Mouse (Mus musculus) embryonic stem cell, embryonic (primary cell): ENCODE results near the gene Foxe3.

Experiments used
- CTCF ChIA-PET, 4 experiments: fragments of 300-600 bp in 2 of 4; fragments of 350-600 bp in 2 of 4; sonication (Branson Sonifier 250); formaldehyde crosslinking; loops; one replicate each; lab custom pipeline; 2022; ENCODE audit warnings: inconsistent platforms in 2 of 4; lab: Charles Lee
- POLR2A ChIA-PET, 4 experiments: fragments of 300-600 bp in 2 of 4; fragments of 350-600 bp in 2 of 4; sonication (Branson Sonifier 250); formaldehyde crosslinking; loops; one replicate each; lab custom pipeline; 2022; ENCODE audit warnings: antibody characterized with exemption in 4 of 4, inconsistent platforms in 1 of 4; lab: Charles Lee

Gene Foxe3

GRCm38 (mm10) chr4:114905969-114906680 lies 19.7 kb downstream of the Foxe3 start:
- POLR2A ChIA-PET: interaction anchor here in 3 of 4 experiments (0.6 to 1.3 kb wide), 3 partner anchors 62 to 94 kb away, joined by 3 read pairs; partner anchors contain the start of gene Stil (in 1 of the 3)
- CTCF ChIA-PET: interaction anchor here in 2 of 4 experiments (0.6 to 1.0 kb wide), 4 partner anchors 233 to 240 kb away, joined by 3 to 7 read pairs (median 3); no protein-coding TSS in a partner anchor

GRCm38 (mm10) chr4:114905501-114905900 lies 20.3 kb downstream of the Foxe3 start:
- POLR2A ChIA-PET: interaction anchor here in 1 of 4 experiments (0.6 kb wide), 1 partner anchor 62 kb away, joined by 3 read pairs; no protein-coding TSS in a partner anchor
- CTCF ChIA-PET: interaction anchor here in 3 of 4 experiments (0.6 to 1.0 kb wide), 3 partner anchors 216 to 240 kb away, joined by 3 read pairs; no protein-coding TSS in a partner anchor

GRCm38 (mm10) chr4:114903422-114903782 lies 22.4 kb downstream of the Foxe3 start:
- POLR2A ChIA-PET: interaction anchor here in 2 of 4 experiments (0.6 to 1.2 kb wide), 2 partner anchors 9 to 495 kb away, joined by 3 to 4 read pairs; no protein-coding TSS in a partner anchor
- CTCF ChIA-PET: interaction anchor here in 3 of 4 experiments (0.6 to 0.7 kb wide), 3 partner anchors 43 to 262 kb away, joined by 3 to 5 read pairs (median 4); no protein-coding TSS in a partner anchor

- CTCF ChIA-PET: interaction anchor here in 3 of 4 experiments (0.6 to 0.8 kb wide), 4 partner anchors 10 to 261 kb away, joined by 3 to 5 read pairs (median 4); no protein-coding TSS in a partner anchor
Observed at GRCm38 (mm10) chr4:114902641-114903421, 23.0 kb downstream of the Foxe3 start.

GRCm38 (mm10) chr4:114901643-114902351 lies 24.0 kb downstream of the Foxe3 start:
- POLR2A ChIA-PET: no interaction called here
- CTCF ChIA-PET: interaction anchor here in 2 of 4 experiments (0.8 to 1.5 kb wide), 2 partner anchors 11 to 213 kb away, joined by 3 to 4 read pairs; no protein-coding TSS in a partner anchor

More at GRCm38 (mm10) chr4:114902641-114903421, 23.0 kb downstream of the Foxe3 start:
- POLR2A ChIA-PET: interaction anchor here in 1 of 4 experiments (0.6 kb wide), 1 partner anchor 495 kb away, joined by 4 read pairs; no protein-coding TSS in a partner anchor

- CTCF ChIA-PET: interaction anchor here in 1 of 4 experiments (0.9 to 1.6 kb wide), 3 partner anchors 8 to 235 kb away, joined by 3 to 8 read pairs (median 7); partner anchors contain the start of gene Foxd2
- POLR2A ChIA-PET: interaction anchor here in 1 of 4 experiments (0.8 kb wide), 1 partner anchor 8 kb away, joined by 3 read pairs; the partner anchor contains the start of gene Foxd2
Observed at GRCm38 (mm10) chr4:114900866-114901642, 24.8 kb downstream of the Foxe3 start.

- ChIA-PET CTCF (interaction anchor here in 3 of 4 experiments (0.9 to 1.6 kb wide), 5 partner anchors 9 to 234 kb away, joined by 3 to 8 read pairs (median 3); partner anchors contain the start of gene Foxd2 (in 2 of the 3)), POLR2A (interaction anchor here in 1 of 4 experiments (0.8 to 1.0 kb wide), 3 partner anchors 9 to 13 kb away, joined by 3 read pairs; partner anchors contain the start of gene Foxd2)
Observed at GRCm38 (mm10) chr4:114899885-114900284, 25.9 kb downstream of the Foxe3 start.

- ChIA-PET POLR2A (no interaction called here), CTCF (interaction anchor here in 1 of 4 experiments (2.3 kb wide), 1 partner anchor 232 kb away, joined by 10 read pairs; no protein-coding TSS in a partner anchor)
Observed at GRCm38 (mm10) chr4:114897853-114898252, 28.0 kb downstream of the Foxe3 start.

GRCm38 (mm10) chr4:114882232-114882631 lies 43.6 kb downstream of the Foxe3 start:
- ChIA-PET CTCF (no interaction called here), POLR2A (no interaction called here)

- CTCF ChIA-PET: interaction anchor here in 1 of 4 experiments (1.4 to 1.5 kb wide), 2 partner anchors 13 to 33 kb away, joined by 3 to 5 read pairs; partner anchors contain the start of gene Foxd2
Observed at GRCm38 (mm10) chr4:114876441-114876972, 49.3 kb downstream of the Foxe3 start.

More at GRCm38 (mm10) chr4:114876441-114876972, 49.3 kb downstream of the Foxe3 start:
- POLR2A ChIA-PET: interaction anchor here in 2 of 4 experiments (1.1 kb wide), 2 partner anchors 9 to 33 kb away, joined by 3 read pairs; no protein-coding TSS in a partner anchor
